Mouse (Mus musculus) C2C12 (cell line): Measurements from ENCODE around the gene Slc38a6. TPM values are rescaled to one million over a fixed set of nuclear protein-coding genes. Genes with fewer than 3 reads are reported as not detected.

ENCODE experiments used
- H3K27me3 ChIP-seq: one replicate; pipeline ENCODE4 v1.6.1; 2011; ENCODE audit not compliant: control insufficient read depth, insufficient read depth, insufficient read length
- H3K36me3 ChIP-seq: one replicate; pipeline ENCODE4 v1.6.1; 2011; ENCODE audit not compliant: control insufficient read depth, insufficient read depth
- H3K4me3 ChIP-seq: one replicate; pipeline ENCODE4 v1.5.1; 2011; ENCODE audit warnings: mild to moderate bottlenecking, control low read depth; ENCODE audit not compliant: poor library complexity, insufficient read depth, severe bottlenecking
- H3K79me2 ChIP-seq: one replicate; pipeline ENCODE4 v1.6.1; 2011; ENCODE audit not compliant: control insufficient read depth, insufficient read depth
- H3K79me3 ChIP-seq: one replicate; pipeline ENCODE4 v1.6.1; 2011; ENCODE audit warnings: low read depth, control low read depth
- H3ac ChIP-seq: one replicate; pipeline ENCODE3; 2011; ENCODE audit warnings: low read depth; ENCODE audit not compliant: control insufficient read depth, insufficient read length
- CEBPB ChIP-seq: IDR thresholded peaks from one replicate; pipeline ENCODE4 v1.6.1; 2011; ENCODE audit warnings: low read depth, mild to moderate bottlenecking, control low read depth, moderate library complexity
- CTCF ChIP-seq: IDR thresholded peaks from one replicate; pipeline ENCODE4 v1.5.1; 2011; ENCODE audit not compliant: control insufficient read depth, insufficient read depth, insufficient read length
- FOSL1 ChIP-seq: IDR thresholded peaks from one replicate; pipeline ENCODE4 v1.8.0; 2011; ENCODE audit warnings: mild to moderate bottlenecking, low read length; ENCODE audit not compliant: poor library complexity, insufficient read depth, severe bottlenecking
- MAX ChIP-seq: IDR thresholded peaks from one replicate; pipeline ENCODE4 v1.6.1; 2011; ENCODE audit warnings: mild to moderate bottlenecking, control low read depth
- MYOD1 ChIP-seq: IDR thresholded peaks from one replicate; pipeline ENCODE4 v1.6.1; 2011; ENCODE audit warnings: low read depth; ENCODE audit not compliant: control insufficient read depth, insufficient read length
- MYOG ChIP-seq: IDR thresholded peaks from one replicate; pipeline ENCODE4 v1.6.1; 2011; ENCODE audit not compliant: control insufficient read depth, insufficient read length; ENCODE audit errors: extremely low read depth
- USF1 ChIP-seq: IDR thresholded peaks from one replicate; pipeline ENCODE4 v1.6.1; 2011; ENCODE audit warnings: low read depth, mild to moderate bottlenecking, control low read depth, moderate library complexity
- polyA plus RNA-seq: library from polyadenylated mRNA; unstranded; fragments of >200 nt; fragmentation: generic; extraction: Trizol; gene quantifications from one replicate; pipeline ENCODE4 v1.2.1, GENCODE M21; 2012; ENCODE audit warnings: missing spikeins

Slc38a6 gene
- polyA plus RNA-seq, 1 experiment, result 13.1 TPM

GRCm38 (mm10) chr12:73307750-73308149, 21.2 kb downstream of the Slc38a6 start:
- peak; percentile 61 for TF ChIP-seq CEBPB
- no peak for TF ChIP-seq MAX
- TF ChIP-seq FOSL1, result peak; percentile 90
- H3K36me3 ChIP-seq, result peaks cover 20% of the 10 kb centered on the region
- no peak overlapping the region for H3K4me3 ChIP-seq
- H3ac ChIP-seq, result no peak overlapping the region
- peaks cover 7% of the 10 kb centered on the region for H3K79me3 ChIP-seq
- peaks cover 26% of the 10 kb centered on the region for H3K79me2 ChIP-seq
- H3K27me3 ChIP-seq, result no peaks in the 10 kb centered on the region

GRCm38 (mm10) chr12:73308711-73309110, 22.1 kb downstream of the Slc38a6 start:
- Histone ChIP-seq H3K36me3 (peaks cover 20% of the 10 kb centered on the region), H3K27me3 (no peaks in the 10 kb centered on the region), H3ac (no peak overlapping the region), H3K79me2 (peaks cover 26% of the 10 kb centered on the region), H3K79me3 (peaks cover 7% of the 10 kb centered on the region), H3K4me3 (no peak overlapping the region)
- no peak for TF ChIP-seq MAX
- no peak for TF ChIP-seq USF1
- TF ChIP-seq FOSL1, result no peak
- no peak for TF ChIP-seq MYOG
- no peak for TF ChIP-seq CTCF

- Histone ChIP-seq H3K27me3 (no peaks in the 10 kb centered on the region), H3ac (no peak overlapping the region), H3K79me3 (no peaks in the 10 kb centered on the region), H3K36me3 (peaks cover 18% of the 10 kb centered on the region), H3K4me3 (no peak overlapping the region), H3K79me2 (no peaks in the 10 kb centered on the region)
- TF ChIP-seq CEBPB (no peak), MYOG (no peak), USF1 (no peak), FOSL1 (no peak), CTCF (no peak), MAX (no peak), MYOD1 (no peak)
These were observed 31.4 kb downstream of the Slc38a6 start for GRCm38 (mm10) chr12:73317706-73318686.

- Histone ChIP-seq H3K4me3 (no peak overlapping the region), H3ac (no peak overlapping the region), H3K79me3 (no peaks in the 10 kb centered on the region), H3K79me2 (no peaks in the 10 kb centered on the region), H3K27me3 (no peaks in the 10 kb centered on the region), H3K36me3 (peaks cover 26% of the 10 kb centered on the region)
- peak; percentile 85 for TF ChIP-seq MYOD1
- no peak for TF ChIP-seq MAX
- no peak for TF ChIP-seq MYOG
- TF ChIP-seq CEBPB, result no peak
These were observed 37.6 kb downstream of the Slc38a6 start for GRCm38 (mm10) chr12:73324180-73324586.

- no peaks in the 10 kb centered on the region for H3K79me3 ChIP-seq
- H3K4me3 ChIP-seq, result no peak overlapping the region
- H3K27me3 ChIP-seq, result no peaks in the 10 kb centered on the region
- H3ac ChIP-seq, result peak overlapping the region; percentile 31
- H3K79me2 ChIP-seq, result no peaks in the 10 kb centered on the region
- no peak for TF ChIP-seq MYOD1
- TF ChIP-seq CTCF, result peak; percentile 73
- peaks cover 26% of the 10 kb centered on the region for H3K36me3 ChIP-seq
These were observed 38.2 kb downstream of the Slc38a6 start for GRCm38 (mm10) chr12:73324742-73325141.

GRCm38 (mm10) chr12:73325181-73325580, 38.6 kb downstream of the Slc38a6 start:
- H3ac ChIP-seq, result peak overlapping the region; percentile 14
- peaks cover 24% of the 10 kb centered on the region for H3K36me3 ChIP-seq
- TF ChIP-seq FOSL1 (no peak), MAX (no peak), CTCF (no peak), MYOD1 (no peak), MYOG (no peak), USF1 (no peak), CEBPB (no peak)
- H3K79me2 ChIP-seq, result no peaks in the 10 kb centered on the region
- H3K79me3 ChIP-seq, result no peaks in the 10 kb centered on the region
- no peak overlapping the region for H3K4me3 ChIP-seq
- no peaks in the 10 kb centered on the region for H3K27me3 ChIP-seq
